Mouse (Mus musculus) activated CD4-positive, CD25-positive, alpha-beta regulatory T cell, adult 4 months (primary cell): ENCODE results near the gene Alcam. TPM values are rescaled to one million over a fixed set of nuclear protein-coding genes. Genes with fewer than 3 reads are reported as not detected.

Source experiments
- ATAC-seq: one replicate; pipeline ENCODE4 v1.8.0; 2017
- polyA plus RNA-seq, 2 experiments: library from polyadenylated mRNA; unstranded; fragments of 100-300 nt; shearing (Covaris generic); gene quantifications; one replicate each; pipeline ENCODE4 v1.2.1; 2017

Gene Alcam
- polyA plus RNA-seq = 1 to 10 TPM; 5.5 to 7.0 TPM

GRCm38 (mm10) chr16:52453971-52454514 lies at the start of gene Alcam:
Alcam (minus strand) TSS chr16:52454074.
- no peak for ATAC-seq

- ATAC-seq = no peak
These were observed 45.0 kb upstream of the Alcam start for GRCm38 (mm10) chr16:52498757-52499335.

DNA sequence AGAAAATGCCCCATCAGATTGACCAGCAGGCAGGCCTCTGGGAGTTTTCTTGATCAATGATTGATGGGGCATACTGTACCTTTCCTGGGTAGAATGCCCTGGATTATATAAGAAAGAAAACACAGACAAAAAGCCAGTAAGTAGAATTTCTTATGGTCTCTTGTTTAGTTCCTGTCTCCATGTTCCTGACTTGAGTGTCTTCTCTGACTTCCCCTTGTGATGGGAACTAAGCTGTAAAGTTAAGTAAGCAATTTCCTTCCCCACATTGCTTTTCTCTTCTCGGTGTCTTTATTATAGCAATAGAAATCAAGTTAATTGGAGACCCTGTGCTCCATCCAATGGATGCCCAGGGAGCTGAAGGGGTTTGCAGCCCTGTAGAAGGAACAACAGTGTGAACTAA lies 36.7 kb upstream of the Alcam start:
- no peak for ATAC-seq

DNA sequence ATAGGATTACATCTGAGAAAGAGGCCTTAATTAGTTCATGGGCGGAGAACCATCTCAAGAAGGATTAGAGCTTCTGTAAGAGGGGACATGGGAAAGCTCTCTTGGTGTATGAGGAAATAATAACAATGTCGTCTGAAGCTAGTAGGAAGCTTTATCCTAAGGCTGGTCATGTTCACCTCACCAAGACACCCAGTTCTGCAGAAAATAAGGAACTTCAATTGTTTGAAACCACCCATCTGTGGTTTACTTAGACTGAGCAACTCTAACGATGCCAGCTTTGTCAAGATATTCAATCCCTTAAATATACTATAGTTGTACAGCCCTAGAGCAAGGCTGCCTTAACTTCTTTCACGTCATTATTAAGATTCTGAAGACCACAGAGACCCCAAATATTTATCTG lies 20.4 kb upstream of the Alcam start:
- ATAC-seq = no peak

DNA sequence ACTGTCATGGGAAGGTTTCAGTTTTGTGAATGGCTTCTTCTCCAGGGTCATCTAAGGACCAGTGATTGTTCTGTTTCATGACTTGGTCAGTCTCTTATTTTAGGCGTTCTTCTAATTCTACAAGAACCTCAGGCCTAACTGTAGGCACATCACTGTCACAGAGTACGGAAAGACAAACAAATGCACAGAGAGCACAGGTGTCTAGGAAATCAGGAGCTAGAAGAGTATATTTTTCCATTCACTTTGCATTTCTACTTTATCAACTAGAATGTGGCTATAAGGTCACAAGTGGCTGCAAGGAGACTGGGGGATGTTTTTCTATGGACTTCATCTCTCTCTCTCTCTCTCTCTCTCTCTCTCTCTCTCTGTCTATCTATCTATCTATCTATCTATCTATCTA lies 19.2 kb upstream of the Alcam start:
- no peak for ATAC-seq

GRCm38 (mm10) chr16:52472635-52473034 lies 18.8 kb upstream of the Alcam start:
- ATAC-seq = no peak

DNA sequence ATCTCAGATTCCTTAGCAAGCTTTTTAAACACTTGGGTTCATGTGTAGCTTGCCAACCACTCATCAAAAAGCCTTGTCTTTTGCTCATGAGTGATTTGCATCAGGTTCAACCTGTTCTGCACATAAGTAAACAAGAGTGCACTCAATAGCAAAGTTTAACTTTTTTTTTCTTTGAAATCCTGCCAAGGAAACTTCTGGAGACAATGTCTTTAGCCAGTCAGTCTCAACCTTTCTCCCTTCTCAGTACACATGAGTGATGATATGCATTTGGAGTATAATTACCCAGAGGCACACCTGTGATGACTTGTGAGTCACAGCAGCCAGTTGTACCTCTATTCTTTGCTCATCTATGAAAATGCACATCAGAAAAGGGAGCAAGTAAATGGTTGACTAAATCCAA lies 18.2 kb upstream of the Alcam start:
- ATAC-seq = no peak

DNA sequence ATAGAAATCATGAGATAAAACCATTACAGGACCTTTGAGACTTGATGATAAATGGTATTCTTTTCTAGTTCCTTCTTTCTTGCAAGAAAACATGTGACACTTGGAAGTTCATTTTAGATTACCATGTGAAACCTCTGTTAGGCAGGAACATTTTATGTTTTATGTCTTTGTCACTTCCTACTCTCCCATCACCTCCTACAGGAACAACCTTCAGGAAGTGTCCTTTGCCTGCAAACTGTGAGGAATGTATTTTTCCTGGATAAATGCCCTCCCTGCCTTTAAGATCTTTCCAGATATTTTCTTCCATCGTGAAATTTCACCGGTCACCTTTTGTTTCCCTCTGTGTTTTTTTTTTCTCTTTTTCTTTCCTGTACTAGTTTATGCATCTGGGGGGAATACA lies 17.0 kb upstream of the Alcam start:
- no peak for ATAC-seq

DNA sequence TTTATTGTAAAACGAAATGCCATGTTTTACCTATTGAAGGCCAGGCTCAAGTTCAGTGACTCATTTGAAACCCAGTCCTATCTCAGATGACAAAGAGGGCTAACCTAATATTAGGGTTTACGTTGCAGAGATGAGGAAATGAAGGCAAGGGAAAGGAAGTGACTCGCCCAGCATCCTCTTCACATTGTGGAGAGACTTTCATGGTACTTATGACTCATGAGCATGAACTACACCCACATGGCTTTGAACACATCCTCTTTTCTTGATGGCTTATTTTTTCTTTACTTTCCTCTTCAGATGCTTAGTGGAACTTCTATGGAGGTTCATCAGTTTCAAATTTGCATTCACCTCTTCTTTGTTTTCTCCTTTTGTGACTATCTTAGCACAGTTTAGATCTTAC lies 16.4 kb upstream of the Alcam start:
- peak; percentile 94 for ATAC-seq

DNA sequence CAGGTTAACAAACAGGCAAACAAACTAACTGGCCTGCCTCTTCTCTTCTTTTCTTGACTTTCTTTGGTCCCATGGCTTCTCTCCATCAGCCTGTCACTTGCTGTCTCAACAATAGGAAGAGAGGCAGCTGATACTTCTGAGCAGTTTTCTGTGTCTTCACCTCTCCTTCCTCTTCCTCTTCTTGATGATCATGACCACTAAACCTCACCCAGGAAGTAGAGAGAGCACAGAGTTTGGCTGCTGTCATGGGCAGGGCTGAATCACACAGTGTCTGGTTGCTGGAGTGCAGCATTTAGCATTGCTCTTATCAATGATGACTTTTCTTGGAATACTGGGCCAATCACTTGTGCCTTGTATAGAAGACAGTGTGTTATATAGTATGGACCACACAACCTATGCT lies 14.6 kb upstream of the Alcam start:
- ATAC-seq = peak; percentile 55

DNA sequence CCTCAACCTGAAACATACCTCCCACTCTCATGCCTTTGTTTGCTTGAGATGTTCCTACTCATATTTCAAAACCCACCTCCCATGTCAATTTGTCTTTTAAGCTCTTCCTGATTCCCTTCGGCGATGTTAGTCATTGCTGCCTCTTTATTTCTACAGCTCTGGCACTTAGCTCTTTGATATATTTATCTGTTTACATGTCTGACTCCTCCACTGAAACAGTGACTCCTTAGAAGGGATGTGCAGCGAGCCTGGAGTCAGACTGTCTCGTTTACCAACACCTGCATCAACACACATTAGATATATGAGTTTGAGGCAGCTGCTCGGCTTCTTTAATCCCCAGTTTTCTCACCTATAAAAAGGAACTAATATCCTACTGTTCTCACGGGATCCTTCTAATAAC lies 12.9 kb upstream of the Alcam start:
- no peak for ATAC-seq

DNA sequence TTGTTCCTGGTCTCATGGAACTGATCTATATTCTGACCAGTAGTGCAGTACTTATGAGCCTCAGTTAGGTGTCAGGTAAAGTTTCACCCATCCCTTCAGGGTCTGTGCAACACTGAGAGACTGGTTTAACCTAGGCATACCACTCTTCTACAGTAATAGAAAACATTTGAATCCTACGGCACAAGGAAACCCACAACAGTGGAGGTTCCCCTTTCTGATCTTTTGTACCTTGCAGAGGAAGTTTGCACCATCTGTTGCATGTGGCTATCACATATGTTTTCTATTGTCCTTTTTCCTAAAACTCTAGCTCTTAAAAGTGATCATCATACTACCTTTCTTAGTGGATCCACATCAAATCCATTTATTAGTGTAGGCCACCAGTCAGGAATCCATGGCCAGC lies 10.7 kb upstream of the Alcam start:
- ATAC-seq = no peak

GRCm38 (mm10) chr16:52452862-52453715 lies 785 bp downstream of the Alcam start:
- ATAC-seq = peak; percentile 89

DNA sequence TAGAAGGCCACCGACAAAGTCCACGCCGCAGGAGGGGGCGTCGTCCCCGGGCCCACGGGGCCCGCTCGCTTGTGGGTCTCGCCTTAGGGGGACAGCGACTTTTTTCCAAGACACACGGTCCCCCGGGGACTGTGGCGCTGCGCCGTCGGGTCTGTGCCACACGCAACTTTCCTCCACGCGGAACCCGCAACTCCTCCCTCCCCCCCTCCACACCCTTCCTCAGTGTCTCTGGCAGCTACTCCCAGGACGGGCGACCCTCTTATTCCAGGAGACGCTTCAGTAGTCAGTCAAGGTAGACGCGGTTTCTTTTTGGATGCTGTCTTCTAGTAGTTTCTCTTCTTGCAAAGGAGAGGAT lies 1.4 kb downstream of the Alcam start:
- no peak for ATAC-seq

- ATAC-seq = no peak
These were observed 1.9 kb downstream of the Alcam start for GRCm38 (mm10) chr16:52451786-52452476.

- ATAC-seq = no peak
These were observed 2.6 kb downstream of the Alcam start for GRCm38 (mm10) chr16:52451101-52451785.

DNA sequence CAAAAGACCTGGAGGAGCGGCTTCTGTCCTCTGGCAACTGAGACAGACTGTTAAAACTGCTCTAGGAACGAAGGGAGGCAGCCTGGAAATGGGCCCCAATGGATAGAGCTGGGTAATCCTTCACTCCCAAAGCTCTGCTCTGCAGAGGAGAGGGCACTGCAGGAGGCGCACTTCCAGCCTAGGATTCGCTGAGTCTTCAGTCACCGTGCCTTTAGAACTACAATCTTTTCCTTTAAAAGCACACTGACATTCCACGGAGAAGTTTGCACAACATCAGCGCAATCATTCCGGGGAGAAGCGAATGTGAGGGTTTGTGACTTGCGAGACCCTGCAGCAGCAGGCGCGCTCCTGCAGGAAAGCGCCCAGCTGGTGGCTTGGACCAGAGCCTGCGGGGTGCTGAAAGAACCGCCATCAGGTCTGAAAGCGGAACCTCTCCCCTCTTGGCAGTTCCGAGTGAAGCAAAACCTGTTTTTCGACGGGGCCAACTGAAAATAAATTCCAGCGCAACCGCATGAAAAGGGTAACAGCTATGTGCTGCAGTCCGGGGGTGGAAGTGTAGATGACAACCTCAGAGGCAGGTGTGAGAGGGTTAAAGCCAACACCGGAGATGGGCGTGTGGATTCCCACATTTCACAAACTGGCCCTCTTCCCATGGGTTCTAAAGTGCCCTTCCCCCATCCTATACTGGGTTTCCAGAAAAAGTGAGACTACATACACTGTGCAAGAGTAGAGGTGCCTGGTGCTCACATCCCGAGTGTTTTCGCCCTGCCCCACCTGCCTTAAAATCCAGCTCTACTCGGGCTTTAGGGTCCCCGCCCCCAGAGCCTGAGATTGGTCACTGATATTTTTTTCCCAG lies 3.4 kb downstream of the Alcam start:
- ATAC-seq = no peak

GRCm38 (mm10) chr16:52449889-52450244 lies 4.0 kb downstream of the Alcam start:
- ATAC-seq = no peak

DNA sequence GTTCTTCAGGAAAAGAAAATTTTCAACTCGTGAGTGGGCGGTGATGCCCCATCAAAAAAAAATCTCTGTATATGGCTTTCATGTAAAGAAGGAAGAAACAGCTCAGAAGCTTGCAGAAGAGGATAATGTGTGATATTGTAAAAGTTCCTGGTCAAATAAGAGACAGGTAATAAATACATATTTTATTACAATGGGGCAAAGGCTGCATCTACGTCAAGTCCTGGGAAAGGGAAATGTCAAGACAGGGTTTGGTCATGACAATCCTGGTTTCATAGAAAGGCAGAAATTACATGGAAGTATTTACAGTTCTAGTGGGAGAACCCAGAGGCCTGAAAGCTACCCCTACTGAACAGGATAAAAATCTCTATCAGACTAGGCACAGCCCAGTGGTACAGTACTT lies 7.9 kb downstream of the Alcam start:
- no peak for ATAC-seq

- ATAC-seq = peak; percentile 40
These were observed 10.0 kb downstream of the Alcam start for GRCm38 (mm10) chr16:52443635-52444505.

- ATAC-seq = no peak
These were observed 10.8 kb downstream of the Alcam start for GRCm38 (mm10) chr16:52443055-52443454.
